Mouse (Mus musculus) CD4-positive naive resting alpha-beta T cell, adult 57 days (primary cell): Measurements from ENCODE around the gene Ppp4r2. TPM values are rescaled to one million over a fixed set of nuclear protein-coding genes. Genes with fewer than 3 reads are reported as not detected.

ENCODE experiments used
- total RNA-seq: library from RNA; stranded (reverse); gene quantifications from one replicate; pipeline ENCODE4 v1.2.4, GENCODE M21; 2023

Gene Ppp4r2
- 105 TPM for total RNA-seq

GRCm38 (mm10) chr6:100833355-100833754 is at the start of gene Ppp4r2:
Ppp4r2 (plus strand) TSS chr6:100833622.

Other genes with a start within 250 kb of the Ppp4r2 start
- 10.4 TPM for gene Shq1, start 162.5 kb upstream of the Ppp4r2 start, total RNA-seq
- gene Gxylt2, start 128.9 kb upstream of the Ppp4r2 start, total RNA-seq = 0.06 TPM